Mouse (Mus musculus) megakaryocyte, embryonic 14.5 days (primary cell): ENCODE measurements around the gene Mef2a.

Source experiments
- FLI1 ChIP-seq: IDR thresholded peaks from 2 replicates; pipeline ENCODE4 v1.6.1; 2012; ENCODE audit warnings: low read length, inconsistent platforms, mixed read lengths
- GATA1 ChIP-seq: IDR thresholded peaks from 3 replicates; pipeline ENCODE4 v1.6.1; 2012; ENCODE audit warnings: mixed read lengths, low read length, inconsistent platforms, borderline replicate concordance

GRCm38 (mm10) chr7:67230221-67230620 is 142.4 kb downstream of the Mef2a start:
- TF ChIP-seq GATA1 (no peak), FLI1 (no peak)
